Mouse (Mus musculus): ENCODE measurements around the gene Vmn2r107. TPM values are rescaled to one million over a fixed set of nuclear protein-coding genes. Genes with fewer than 3 reads are reported as not detected.

Vmn2r107 gene
- polyA plus RNA-seq (2015; fragmentation: Nextera tagmentation; extraction: Ambion mirVana) = not detected in 2 replicates

- Histone ChIP-seq H3K4me1 (replicated peaks) (no peaks in the 10 kb centered on the region), H3K4me2 (replicated peaks) (no peak within 1 kb of the TSS), H3K9me3 (peaks cover 7% of the 10 kb centered on the region; the same call in 1 of the 2 replicates), H3K9ac (replicated peaks) (no peak within 1 kb of the TSS), H3K4me3 (replicated peaks) (no peak within 1 kb of the TSS), H3K27ac (no peak within 1 kb of the TSS), H3K27me3 (no peaks in the 10 kb centered on the region), H3K36me3 (no peaks in the 10 kb centered on the region)
- 63% methylated on average over 2 of the region's 2 CpGs for WGBS
- no peak for ATAC-seq
Measured at GRCm38 (mm10) chr17:20344942-20345341, at the start of gene Vmn2r107. TSS of gene Vmn2r107 (plus strand) at chr17:20345242.

- Histone ChIP-seq H3K4me2 (replicated peaks) (no peak overlapping the region), H3K4me3 (replicated peaks) (no peak overlapping the region), H3K9me3 (peaks cover 5% of the 10 kb centered on the region), H3K36me3 (no peaks in the 10 kb centered on the region), H3K27me3 (no peaks in the 10 kb centered on the region), H3K9ac (replicated peaks) (no peak overlapping the region), H3K27ac (no peak overlapping the region), H3K4me1 (replicated peaks) (no peaks in the 10 kb centered on the region)
- 95% methylated on average over 1 of the region's 1 CpGs for WGBS
- ATAC-seq = no peak
Measured at GRCm38 (mm10) chr17:20305790-20306189, 39.3 kb upstream of the Vmn2r107 start.

DNA sequence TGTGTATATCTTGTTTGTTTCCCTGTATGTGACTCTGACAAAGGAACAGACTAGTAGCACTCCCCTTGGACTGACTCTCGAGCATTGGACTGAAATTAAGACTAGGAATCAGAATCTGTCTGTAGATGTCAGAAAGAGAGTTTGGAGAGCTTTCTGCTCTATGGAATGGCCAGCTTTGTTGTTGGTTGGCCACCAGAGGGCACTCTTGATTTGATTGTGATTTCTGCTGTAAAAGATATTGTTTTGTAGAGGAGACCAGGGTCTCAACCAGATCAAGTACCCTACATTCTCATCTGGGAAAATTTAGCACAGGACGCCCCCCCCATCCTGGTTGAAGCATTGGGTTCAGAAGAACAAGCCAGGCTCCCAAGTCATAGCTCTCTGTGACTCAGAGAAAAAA is 54.1 kb downstream of the Vmn2r107 start:
- WGBS = 34% methylated on average over 2 of the region's 2 CpGs
- no peaks in the 10 kb centered on the region for H3K27me3 ChIP-seq
- H3K4me2 ChIP-seq (replicated peaks) = no peak overlapping the region
- H3K4me1 ChIP-seq (replicated peaks) = no peaks in the 10 kb centered on the region
- H3K36me3 ChIP-seq = no peaks in the 10 kb centered on the region
- H3K9ac ChIP-seq (replicated peaks) = no peak overlapping the region
- H3K27ac ChIP-seq = no peak overlapping the region
- ATAC-seq = no peak
- no peak overlapping the region for H3K4me3 ChIP-seq (replicated peaks)
- peaks cover 26% of the 10 kb centered on the region for H3K9me3 ChIP-seq

DNA sequence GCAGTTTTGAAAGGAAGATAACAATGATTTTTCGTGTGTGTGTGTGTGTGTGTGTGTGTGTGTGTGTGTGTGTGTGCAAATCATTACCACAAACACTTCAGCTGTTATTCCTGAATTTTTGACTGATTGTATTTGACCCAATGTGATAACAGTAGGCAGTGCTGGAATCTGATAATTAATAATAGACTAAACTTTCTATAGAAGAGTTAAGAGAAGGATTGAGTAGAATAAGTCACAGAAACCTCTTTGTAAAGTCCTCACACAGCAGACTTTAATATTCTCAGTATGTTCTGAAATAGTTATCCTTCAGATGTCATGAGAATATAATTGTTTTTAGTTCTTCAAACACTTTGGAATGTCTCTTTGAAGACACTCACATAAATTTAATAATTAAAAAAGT is 68.8 kb downstream of the Vmn2r107 start, which contains the start of gene Vmn1r224:
Gene Vmn1r224, plus strand, starts transcription at position 301 of the 400 bp plus-strand sequence.
- WGBS = 12% methylated on average over 1 of the region's 1 CpGs
- no peak for ATAC-seq

More for the DNA sequence above, 68.8 kb downstream of the Vmn2r107 start, which contains the start of gene Vmn1r224:
- Histone ChIP-seq H3K4me3 (replicated peaks) (no peak within 1 kb of the TSS), H3K4me1 (replicated peaks) (no peaks in the 10 kb centered on the region), H3K9ac (replicated peaks) (no peak within 1 kb of the TSS), H3K27me3 (no peaks in the 10 kb centered on the region), H3K9me3 (peaks cover 6% of the 10 kb centered on the region), H3K36me3 (no peaks in the 10 kb centered on the region), H3K4me2 (replicated peaks) (no peak within 1 kb of the TSS), H3K27ac (no peak within 1 kb of the TSS)

Other genes with a start within 250 kb of the Vmn2r107 start
- gene Fpr-rs7, start 231.0 kb upstream of the Vmn2r107 start, polyA plus RNA-seq (2015; fragmentation: Nextera tagmentation; extraction: Ambion mirVana) = not detected in 2 replicates
- gene Fpr-rs6, start 162.1 kb upstream of the Vmn2r107 start, polyA plus RNA-seq (2015; fragmentation: Nextera tagmentation; extraction: Ambion mirVana) = not detected in 2 replicates
- gene Vmn2r105, start 110.2 kb upstream of the Vmn2r107 start, polyA plus RNA-seq (2015; fragmentation: Nextera tagmentation; extraction: Ambion mirVana) = not detected in 2 replicates
- not detected in 2 replicates for gene Vmn2r106, start 59.7 kb upstream of the Vmn2r107 start, polyA plus RNA-seq (2015; fragmentation: Nextera tagmentation; extraction: Ambion mirVana)
- not detected in 2 replicates for gene Vmn1r224, start 68.9 kb downstream of the Vmn2r107 start, polyA plus RNA-seq (2015; fragmentation: Nextera tagmentation; extraction: Ambion mirVana)
- not detected in 2 replicates for gene Vmn2r108, start 136.1 kb downstream of the Vmn2r107 start, polyA plus RNA-seq (2015; fragmentation: Nextera tagmentation; extraction: Ambion mirVana)
- not detected in 2 replicates for gene Vmn1r225, start 152.9 kb downstream of the Vmn2r107 start, polyA plus RNA-seq (2015; fragmentation: Nextera tagmentation; extraction: Ambion mirVana)
- gene Vmn2r109, start 219.5 kb downstream of the Vmn2r107 start, polyA plus RNA-seq (2015; fragmentation: Nextera tagmentation; extraction: Ambion mirVana) = not detected in 2 replicates